Mouse (Mus musculus) liver, embryonic 14.5 days (tissue): Measurements from ENCODE around the gene Dguok. TPM values are rescaled to one million over a fixed set of nuclear protein-coding genes. Genes with fewer than 3 reads are reported as not detected.

Source experiments
- ATAC-seq: fragments of 200-750 bp; cut with Nextera tagmentation; 2 replicates; pipeline ENCODE4 v1.8.0; 2017; ENCODE audit warnings: moderate number of reproducible peaks, mild to moderate bottlenecking, moderate library complexity; ENCODE audit not compliant: insufficient read depth
- DNase-seq, 3 experiments: peaks; one replicate each; pipeline ENCODE4 v3.0.0-alpha.2; 2012 to 2013; ENCODE audit warnings: low read depth in 3 of 3, low spot score in 3 of 3
- H3K27ac ChIP-seq: fragments of 300-500 bp; sonication (generic); 2 replicates; pipeline ENCODE4 v1.5.1; 2014; ENCODE audit warnings: moderate library complexity, mild to moderate bottlenecking, control low read depth, inconsistent platforms
- H3K27me3 ChIP-seq: fragments of 300-500 bp; sonication (generic); 2 replicates; pipeline ENCODE4 v1.6.1; 2014; ENCODE audit warnings: mild to moderate bottlenecking, low read length, moderate library complexity; ENCODE audit not compliant: control insufficient read depth, insufficient read depth
- H3K36me3 ChIP-seq: fragments of 300-500 bp; sonication (generic); replicated peaks from 2 replicates; pipeline ENCODE4 v1.6.1; 2014; ENCODE audit warnings: low read depth; ENCODE audit not compliant: control insufficient read depth, insufficient read depth
- H3K4me1 ChIP-seq, 2 experiments: fragments of 200-500 bp in 1 of 2; fragments of 300-500 bp in 1 of 2; sonication (generic) in 1 of 2; replicated peaks; 2 replicates each; pipeline ENCODE4 v1.6.1; 2012 to 2014; ENCODE audit warnings: antibody characterized with exemption in 1 of 2, inconsistent platforms in 1 of 2, low read length in 1 of 2; ENCODE audit not compliant: control insufficient read depth in 2 of 2, insufficient read depth in 2 of 2
- H3K4me2 ChIP-seq: fragments of 300-500 bp; sonication (generic); 2 replicates; pipeline ENCODE4 v1.6.1; 2014; ENCODE audit warnings: low read depth, mild to moderate bottlenecking, control low read depth, moderate library complexity
- H3K4me3 ChIP-seq, 2 experiments: fragments of 200-500 bp in 1 of 2; fragments of 300-500 bp in 1 of 2; sonication (generic) in 1 of 2; 2 replicates each; pipeline ENCODE4 v1.5.1; 2012 to 2014; ENCODE audit warnings: low read depth in 2 of 2, low read length in 2 of 2, mild to moderate bottlenecking in 2 of 2, control low read depth in 1 of 2, inconsistent platforms in 1 of 2, moderate library complexity in 1 of 2; ENCODE audit not compliant: insufficient read depth in 1 of 2
- H3K9ac ChIP-seq: fragments of 300-500 bp; sonication (generic); replicated peaks from 2 replicates; pipeline ENCODE4 v1.6.1; 2014; ENCODE audit warnings: mild to moderate bottlenecking, control low read depth, moderate library complexity
- H3K9me3 ChIP-seq: fragments of 300-500 bp; sonication (generic); 2 replicates; pipeline ENCODE4 v1.6.1; 2016; ENCODE audit warnings: low read length, mixed read lengths; ENCODE audit not compliant: control insufficient read depth
- CTCF ChIP-seq: IDR thresholded peaks from 2 replicates; pipeline ENCODE4 v1.5.1; 2016; ENCODE audit warnings: antibody characterized with exemption, low read depth, control low read depth
- EP300 ChIP-seq: IDR thresholded peaks from 2 replicates; pipeline ENCODE4 v1.6.1; 2016; ENCODE audit warnings: antibody characterized with exemption, low read depth
- WGBS: fragments of 180-500 bp; shearing (Covaris S2); extraction: QIAGEN DNeasy Blood & Tissue Kit; methylation state at CpG from one replicate; pipeline ENCODE4 v1.1.7; 2014; ENCODE audit not compliant: insufficient replicate concordance; 5-methylcytosine and 5-hydroxymethylcytosine counted together
- polyA plus RNA-seq, 2 experiments: library from polyadenylated mRNA; depleted of rRNA in 1 of 2; stranded (reverse) in 1 of 2; unstranded in 1 of 2; fragments of >200 nt; fragmentation: Nextera tagmentation in 1 of 2; extraction: Ambion mirVana in 1 of 2; gene quantifications; 2 replicates each; pipeline versions ENCODE4 v1.2.1 to v1.2.3; 2012 to 2014

Gene Dguok
- polyA plus RNA-seq, 2 experiments = 16.8 to 21.6 TPM

DNA sequence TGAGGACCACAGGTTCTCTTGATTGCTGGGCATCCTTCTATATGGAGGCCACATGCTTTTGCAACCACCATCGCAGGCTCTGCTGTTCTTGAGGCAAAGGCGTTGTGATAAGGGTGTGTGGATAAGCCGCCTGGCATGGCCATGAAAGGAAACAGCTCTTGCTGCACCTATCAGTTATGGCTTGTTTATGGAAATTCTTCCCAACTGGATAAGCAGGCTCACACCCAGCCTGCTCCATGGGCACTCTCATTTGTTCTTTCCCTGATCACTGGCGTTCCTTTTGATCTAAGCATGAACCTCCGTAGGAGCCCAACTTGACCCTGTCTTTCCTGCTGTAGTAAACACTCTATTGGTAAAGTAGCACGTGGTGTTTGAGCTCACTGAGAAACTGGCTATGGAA is 15.0 kb upstream of the Dguok start:
- Histone ChIP-seq H3K4me1 (peaks cover 0 to 10% of the 10 kb centered on the region in 2 experiments; a peak in 2 of 4 replicates), H3K27me3 (no peaks in the 10 kb centered on the region), H3K4me3 (no peak overlapping the region), H3K4me2 (no peak overlapping the region), H3K9me3 (no peaks in the 10 kb centered on the region), H3K9ac (no peak overlapping the region), H3K36me3 (no peaks in the 10 kb centered on the region), H3K27ac (no peak overlapping the region)
- 39% methylated on average over 6 of the region's 6 CpGs for WGBS
- no peak for ATAC-seq
- no peak for DNase-seq
- TF ChIP-seq EP300 (no peak), CTCF (no peak)

DNA sequence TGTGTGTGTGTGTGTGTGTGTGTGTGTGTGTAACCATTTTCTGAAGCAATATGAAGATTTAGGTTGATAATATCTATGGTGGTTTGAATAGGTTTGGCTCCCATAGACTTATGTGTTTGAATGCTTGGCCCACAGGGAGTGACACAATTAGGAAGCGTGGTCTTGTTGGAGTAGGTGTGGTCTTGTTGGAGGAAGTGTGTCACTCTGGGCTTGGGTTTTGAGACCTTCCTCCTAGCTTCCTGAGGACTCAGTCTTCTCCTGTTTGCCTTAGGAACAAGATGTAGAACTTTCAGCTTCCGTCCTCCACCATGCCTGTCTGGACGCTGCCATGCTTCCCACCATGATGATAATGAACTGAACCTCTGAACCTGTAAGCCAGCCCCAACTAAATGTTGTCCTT is 11.9 kb upstream of the Dguok start:
- H3K9me3 ChIP-seq = no peaks in the 10 kb centered on the region
- DNase-seq (no peak), ATAC-seq (no peak)
- no peak overlapping the region for H3K4me2 ChIP-seq
- no peak overlapping the region for H3K4me3 ChIP-seq
- no peak overlapping the region for H3K27ac ChIP-seq
- no peaks in the 10 kb centered on the region for H3K27me3 ChIP-seq
- H3K36me3 ChIP-seq = no peaks in the 10 kb centered on the region
- WGBS = 46% methylated on average over 3 of the region's 3 CpGs
- no peak overlapping the region for H3K9ac ChIP-seq
- TF ChIP-seq EP300 = no peak
- no peak for TF ChIP-seq CTCF
- peaks cover 0 to 7% of the 10 kb centered on the region in 2 experiments; a peak in 2 of 4 replicates for H3K4me1 ChIP-seq

DNA sequence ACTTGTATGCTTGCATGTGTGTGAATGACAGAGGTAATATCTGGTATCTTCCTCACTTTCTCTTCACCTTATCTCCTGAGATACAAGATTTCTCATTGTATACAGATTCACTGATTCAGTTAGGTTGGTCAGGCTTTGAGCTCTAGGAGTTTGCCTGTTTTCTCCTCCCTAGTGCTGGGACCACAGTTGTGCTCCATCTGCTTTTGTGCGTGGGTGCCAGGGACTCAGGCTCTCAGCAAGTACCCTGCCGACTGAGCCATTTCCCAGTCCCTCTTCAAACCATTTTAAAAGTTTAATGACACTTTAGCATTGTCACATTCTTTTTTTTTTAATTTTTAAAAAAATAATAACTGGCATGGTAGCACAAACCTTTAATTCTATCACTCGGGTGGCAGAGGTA is 8.4 kb upstream of the Dguok start:
- Histone ChIP-seq H3K4me2 (no peak overlapping the region), H3K4me1 (no peaks in the 10 kb centered on the region), H3K9me3 (no peaks in the 10 kb centered on the region), H3K4me3 (no peak overlapping the region), H3K36me3 (no peaks in the 10 kb centered on the region), H3K27ac (no peak overlapping the region), H3K9ac (no peak overlapping the region), H3K27me3 (no peaks in the 10 kb centered on the region)
- ATAC-seq (no peak), DNase-seq (no peak)
- TF ChIP-seq CTCF (no peak), EP300 (no peak)
- 54% methylated on average over 3 of the region's 3 CpGs for WGBS

DNA sequence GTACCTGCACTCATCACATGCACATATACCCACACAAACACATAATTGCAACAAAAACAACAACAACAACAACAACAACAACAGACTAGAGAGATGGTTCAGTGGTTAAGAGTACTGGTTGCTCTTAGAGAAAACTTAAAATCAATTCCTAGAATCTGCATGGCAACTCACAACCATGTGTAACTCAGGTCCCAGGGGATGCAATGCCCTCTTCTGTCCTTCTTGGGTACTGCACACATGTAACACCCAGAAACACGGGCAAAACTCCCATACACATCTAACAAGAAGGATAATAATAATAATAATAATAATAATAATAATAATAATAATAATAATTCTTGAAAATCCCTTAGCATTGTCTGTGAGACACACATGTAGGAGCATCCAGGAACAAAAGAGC is 5.7 kb upstream of the Dguok start:
- peak in 1 of 3 experiments; percentile 31 for DNase-seq
- no peaks in the 10 kb centered on the region for H3K36me3 ChIP-seq
- WGBS = 17% methylated on average over 1 of the region's 1 CpGs
- ATAC-seq = no peak
- no peak overlapping the region for H3K4me3 ChIP-seq
- H3K27ac ChIP-seq = no peak overlapping the region
- no peak overlapping the region for H3K9ac ChIP-seq
- no peak overlapping the region for H3K4me2 ChIP-seq
- peak; percentile 80 for TF ChIP-seq CTCF
- no peak for TF ChIP-seq EP300
- H3K9me3 ChIP-seq = no peaks in the 10 kb centered on the region
- H3K27me3 ChIP-seq = no peaks in the 10 kb centered on the region
- H3K4me1 ChIP-seq = peaks cover 3% of the 10 kb centered on the region in 2 experiments; a peak in 3 of 4 replicates

GRCm38 (mm10) chr6:83510210-83510609 is 3.4 kb upstream of the Dguok start:
- TF ChIP-seq CTCF (peak; percentile 21), EP300 (no peak)
- no peak overlapping the region for H3K9ac ChIP-seq
- H3K27me3 ChIP-seq = no peaks in the 10 kb centered on the region
- 54% methylated on average over 2 of the region's 2 CpGs for WGBS
- ATAC-seq (no peak), DNase-seq (no peak)
- no peak overlapping the region for H3K4me2 ChIP-seq
- no peak overlapping the region for H3K4me3 ChIP-seq
- H3K9me3 ChIP-seq = no peaks in the 10 kb centered on the region
- no peaks in the 10 kb centered on the region for H3K36me3 ChIP-seq
- H3K4me1 ChIP-seq = peaks cover 14 to 15% of the 10 kb centered on the region in 2 experiments
- H3K27ac ChIP-seq = no peak overlapping the region
